Mouse (Mus musculus) inflammation-experienced regulatory T-cells, adult 6 months (primary cell): ENCODE data around the gene Slc25a19. TPM values are rescaled to one million over a fixed set of nuclear protein-coding genes. Genes with fewer than 3 reads are reported as not detected.

Source experiments
- ATAC-seq: one replicate; pipeline ENCODE4 v1.8.0; 2017
- polyA plus RNA-seq, 3 experiments: library from polyadenylated mRNA; unstranded; fragments of 100-300 nt; shearing (Covaris generic); gene quantifications; one replicate each; pipeline ENCODE4 v1.2.1; 2017

Slc25a19 gene
- polyA plus RNA-seq, 3 experiments from 2014 or later: 69.3 to 87.8 (median 80.1) TPM

- ATAC-seq: peak; percentile 92
These were observed 13.0 kb upstream of the Slc25a19 start for GRCm38 (mm10) chr11:115640978-115641663.

GRCm38 (mm10) chr11:115640311-115640828, 12.3 kb upstream of the Slc25a19 start:
- ATAC-seq: no peak

- ATAC-seq: no peak
These were observed 11.4 kb upstream of the Slc25a19 start for GRCm38 (mm10) chr11:115639540-115639939.

GRCm38 (mm10) chr11:115638498-115639409, 10.7 kb upstream of the Slc25a19 start:
- no peak for ATAC-seq

DNA sequence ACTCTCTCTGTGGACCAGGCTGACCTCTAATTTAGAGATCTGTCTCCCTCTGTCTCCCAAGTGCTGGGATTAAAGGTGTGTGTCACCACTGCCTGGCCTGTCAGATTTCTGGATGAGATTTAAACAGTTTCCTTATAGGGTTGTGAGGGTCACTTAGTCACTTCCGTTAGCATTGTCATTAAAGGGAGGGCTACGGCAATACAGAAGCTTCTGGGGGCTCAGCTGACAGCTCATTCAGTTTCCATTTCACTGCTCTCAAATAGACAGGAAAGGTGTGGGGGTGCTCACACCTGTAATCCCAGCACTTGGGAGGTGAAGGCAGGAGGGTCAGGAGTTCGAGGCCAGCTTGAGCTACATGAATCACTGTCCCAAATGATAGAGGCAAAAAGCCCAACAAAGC, 8.9 kb upstream of the Slc25a19 start:
- ATAC-seq: no peak

DNA sequence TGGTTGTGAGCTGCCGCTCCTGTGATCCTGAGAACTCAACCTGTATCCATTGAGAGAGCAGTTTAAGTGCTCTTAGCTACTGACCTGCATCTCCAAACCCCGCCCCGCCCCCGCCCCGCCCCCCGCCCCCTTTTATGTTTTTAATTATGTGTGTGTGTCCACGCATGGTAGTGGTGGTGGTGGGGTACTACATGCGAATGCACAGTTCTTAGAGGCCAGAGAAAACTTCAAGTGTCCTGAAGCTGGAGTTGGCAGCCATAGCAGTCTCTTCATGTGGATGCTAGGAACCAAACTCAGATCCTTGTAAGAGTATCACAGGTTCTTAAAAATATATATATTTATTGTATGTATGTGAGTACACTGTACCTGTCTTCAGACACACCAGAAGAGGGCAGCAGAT, 7.4 kb upstream of the Slc25a19 start:
- no peak for ATAC-seq

GRCm38 (mm10) chr11:115635041-115635440, 6.9 kb upstream of the Slc25a19 start:
- ATAC-seq: no peak

DNA sequence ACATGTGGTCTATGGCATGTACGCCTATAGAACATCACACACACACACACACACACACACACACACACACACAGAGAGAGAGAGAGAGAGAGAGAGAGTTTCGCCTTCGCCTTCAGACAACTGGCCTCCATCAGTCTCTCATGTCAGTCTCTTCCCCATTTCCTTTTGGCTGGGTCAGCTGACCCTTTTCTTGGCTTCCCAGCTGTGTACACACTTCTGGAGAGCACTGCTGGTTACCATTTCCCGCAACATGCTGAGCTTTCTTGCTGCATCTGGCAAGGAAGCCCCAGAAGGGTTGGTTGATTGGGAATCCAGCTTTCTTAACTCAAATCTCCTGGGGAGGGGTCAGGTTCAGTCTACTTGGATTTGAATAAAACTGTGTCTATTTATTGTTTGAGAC, 6.0 kb upstream of the Slc25a19 start:
- no peak for ATAC-seq

DNA sequence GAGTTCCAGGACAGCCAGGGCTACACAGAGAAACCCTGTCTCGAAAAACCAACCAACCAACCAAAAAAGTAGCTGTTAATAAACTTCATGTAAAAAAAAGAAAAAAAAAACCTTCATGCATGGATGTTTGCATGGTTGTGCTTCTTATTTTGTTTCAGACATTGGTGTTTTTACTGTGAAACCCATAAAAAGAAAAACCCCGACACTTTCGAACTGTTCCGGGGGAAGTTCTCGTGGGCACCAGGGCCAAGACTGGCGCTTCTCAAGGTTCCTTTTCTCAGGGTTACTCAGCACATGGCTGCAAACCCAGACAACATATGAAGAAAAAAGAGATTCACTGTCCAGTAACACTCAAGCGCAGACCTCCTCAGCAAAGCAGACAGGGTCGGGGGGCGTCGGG, 4.8 kb upstream of the Slc25a19 start:
- no peak for ATAC-seq

GRCm38 (mm10) chr11:115632247-115632646, 4.2 kb upstream of the Slc25a19 start:
- ATAC-seq: no peak

GRCm38 (mm10) chr11:115631505-115631890, 3.4 kb upstream of the Slc25a19 start:
- ATAC-seq: no peak

DNA sequence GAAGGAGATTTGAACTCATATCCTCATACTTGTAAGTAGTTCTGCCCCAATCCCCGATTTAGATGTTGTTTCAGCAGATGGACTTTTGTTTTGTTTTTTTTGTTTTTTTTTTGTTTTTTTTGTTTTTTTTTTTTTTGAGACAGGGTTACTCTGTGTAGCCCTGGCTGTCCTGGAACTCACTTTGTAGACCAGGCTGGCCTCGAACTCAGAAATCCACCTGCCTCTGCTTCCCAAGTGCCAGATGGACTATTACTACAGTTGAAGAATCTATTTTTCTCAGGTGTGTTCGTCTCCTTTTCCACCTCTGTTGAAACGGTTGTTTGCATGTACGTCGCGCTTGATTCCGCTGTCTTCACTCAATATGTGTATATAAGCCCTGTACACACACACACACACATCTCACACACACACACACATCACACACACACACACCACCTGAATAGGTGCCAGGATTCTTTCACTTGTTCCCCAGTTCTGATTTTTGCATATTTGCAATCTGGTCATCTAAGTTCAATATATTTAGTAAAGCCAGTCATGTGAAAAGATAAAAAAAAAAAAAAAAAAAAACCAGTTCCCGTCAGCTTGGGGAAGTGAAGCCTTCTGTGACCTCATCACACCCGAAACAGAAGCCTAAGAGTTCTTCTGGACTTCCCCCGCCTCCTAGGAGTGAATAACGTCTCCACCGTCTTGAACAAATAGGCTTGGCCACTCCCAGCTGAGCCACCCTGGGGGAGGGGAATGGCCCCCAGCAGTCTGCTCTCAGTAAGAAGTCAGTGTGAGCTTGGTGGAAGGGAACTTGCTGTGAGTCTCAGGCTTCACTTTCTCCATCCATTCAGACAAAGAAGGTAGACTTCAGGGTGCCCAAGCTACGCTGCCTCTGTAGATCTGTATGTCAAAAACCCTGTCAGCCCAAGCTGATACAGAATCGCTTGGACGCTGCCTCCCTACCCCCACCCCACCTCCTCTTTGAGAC, 2.7 kb upstream of the Slc25a19 start:
- peak; percentile 65 for ATAC-seq

DNA sequence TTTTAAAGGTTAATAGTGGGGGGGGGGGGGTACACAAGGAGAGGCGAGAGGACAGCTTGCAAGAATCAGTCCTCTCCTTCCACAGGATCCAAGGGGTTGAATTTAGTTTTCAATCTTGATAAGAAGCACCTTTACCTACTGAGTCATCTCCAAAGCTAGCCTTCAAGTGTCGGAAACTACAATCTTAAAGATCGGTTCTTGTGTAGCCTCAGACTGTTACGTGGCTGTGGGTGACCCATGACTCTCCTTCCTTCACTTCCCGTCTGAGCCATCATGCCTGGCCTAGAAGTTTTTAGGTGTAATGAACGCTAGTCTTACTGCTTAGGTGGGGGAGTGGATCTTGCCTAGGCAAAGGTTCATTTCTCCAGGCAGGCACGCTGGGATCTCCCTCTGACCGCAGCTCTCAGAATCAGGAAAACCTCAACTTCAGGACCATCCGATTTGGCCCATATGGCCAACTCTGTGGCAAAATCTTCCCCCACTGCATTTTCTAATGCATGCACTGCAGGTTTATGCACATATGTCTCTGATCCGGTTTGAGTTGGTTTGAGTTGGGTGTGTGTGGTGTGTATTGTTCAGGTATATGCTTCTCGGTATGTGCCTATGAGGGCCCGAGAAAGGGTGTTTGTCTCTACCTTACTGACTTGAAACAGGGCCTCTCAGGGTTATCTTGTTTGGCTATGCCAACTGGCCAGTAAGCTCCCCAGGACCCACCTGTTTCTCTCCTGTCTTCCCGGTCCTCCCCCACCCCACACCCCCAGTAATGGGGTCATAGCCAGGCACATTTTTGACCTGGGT, 1.8 kb upstream of the Slc25a19 start:
- no peak for ATAC-seq

DNA sequence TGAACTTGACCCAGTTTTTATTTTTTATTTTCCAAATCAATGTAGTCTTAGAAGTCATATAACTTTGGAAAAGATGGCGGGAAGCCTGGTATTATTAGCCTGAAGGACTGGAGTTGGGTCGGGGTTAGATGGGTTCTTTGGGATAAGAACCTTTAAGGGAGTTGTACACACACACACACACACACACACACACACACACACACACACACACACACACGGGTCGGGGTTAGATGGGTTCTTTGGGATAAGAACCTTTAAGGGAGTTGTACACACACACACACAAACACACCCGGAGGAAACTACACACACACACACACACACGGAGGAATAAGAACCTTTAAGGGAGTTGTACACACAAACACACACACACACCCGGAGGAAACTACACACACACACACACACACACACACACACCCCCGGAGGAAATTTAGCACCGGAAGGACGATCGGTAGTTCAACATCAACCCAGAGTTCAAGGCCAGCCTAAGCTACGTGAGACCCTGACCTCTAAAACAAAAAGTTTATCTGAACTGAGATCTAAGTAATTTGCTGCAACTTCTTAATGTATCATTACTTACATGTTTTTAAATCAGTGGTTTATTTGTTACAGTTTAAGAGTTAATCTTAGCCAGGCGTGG, 488 bp upstream of the Slc25a19 start:
- ATAC-seq: no peak

DNA sequence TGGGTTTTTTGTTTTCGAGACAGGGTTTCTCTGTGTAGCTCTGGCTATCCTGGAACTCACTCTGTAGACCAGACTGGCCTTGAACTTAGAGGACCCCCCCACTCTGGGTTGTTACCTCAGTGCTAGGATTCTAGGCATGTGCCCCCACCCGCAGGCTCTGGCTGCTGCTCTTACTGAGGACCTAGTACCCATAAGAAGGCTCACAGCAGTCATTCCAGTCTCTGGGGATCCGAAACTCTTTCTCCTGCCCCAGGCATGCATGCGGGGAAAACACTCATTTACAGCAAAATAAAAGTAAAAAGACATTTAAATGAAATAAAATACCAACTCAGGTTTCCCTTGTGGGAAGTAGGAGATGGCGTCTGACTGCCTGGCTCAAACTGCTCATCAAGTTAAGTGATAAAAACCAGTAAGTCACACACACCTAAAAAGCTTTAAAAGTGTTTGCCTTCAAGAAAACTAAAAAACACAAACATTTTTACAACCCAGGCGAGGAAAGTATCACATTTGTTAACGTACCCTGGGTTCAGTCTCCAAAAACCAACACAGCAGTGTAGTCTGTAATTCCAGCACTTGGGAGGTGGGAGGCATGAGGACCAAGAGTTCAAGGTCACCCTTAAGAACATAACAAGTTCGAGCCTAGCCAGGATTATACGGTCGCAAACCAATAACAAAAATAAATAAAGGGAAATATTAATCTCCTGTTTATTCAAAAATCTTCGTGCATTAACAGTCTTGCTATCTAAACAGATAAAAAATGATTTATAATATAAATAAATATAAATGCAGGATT, 1.1 kb downstream of the Slc25a19 start:
- no peak for ATAC-seq

DNA sequence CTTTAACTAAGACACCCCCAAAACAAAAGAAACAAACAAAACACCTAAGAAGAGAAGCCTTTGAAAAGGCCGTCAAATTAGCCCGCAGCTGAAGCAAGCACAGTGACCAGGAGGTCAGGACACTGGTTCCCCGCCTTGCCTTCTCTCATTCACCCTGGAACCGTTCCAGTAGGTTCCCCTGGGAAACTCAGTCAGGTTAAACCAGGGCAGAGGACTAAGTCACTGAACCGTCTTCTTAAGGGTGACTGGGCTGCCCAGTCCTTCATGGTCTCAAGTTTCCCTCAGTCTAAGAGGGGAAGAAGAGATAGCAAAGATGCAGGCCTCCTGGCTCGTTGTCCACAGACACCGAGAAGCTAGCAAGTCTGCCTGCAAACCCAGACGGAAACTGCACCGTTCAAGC, 2.2 kb downstream of the Slc25a19 start:
- no peak for ATAC-seq

- no peak for ATAC-seq
These were observed 4.5 kb downstream of the Slc25a19 start for GRCm38 (mm10) chr11:115623487-115624070.

DNA sequence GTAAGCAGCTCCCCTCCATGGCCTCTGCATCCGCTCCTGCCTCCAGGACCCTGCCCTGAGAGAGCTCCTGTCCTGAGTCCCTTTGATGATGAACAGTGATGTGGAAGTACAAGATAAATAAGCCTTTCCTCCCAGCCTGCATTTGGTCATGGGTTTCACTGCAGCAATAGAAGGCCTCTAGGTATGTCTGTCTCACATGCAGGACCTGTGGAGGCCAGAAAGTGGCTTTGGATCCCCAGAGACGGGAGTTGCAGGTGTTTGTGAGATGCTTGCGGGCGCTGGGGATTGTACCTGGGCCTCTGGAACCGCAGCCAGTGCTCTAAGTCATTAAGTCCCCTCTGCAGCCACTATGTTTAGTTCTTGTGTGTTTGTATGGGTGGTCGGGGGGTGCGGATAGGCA, 8.1 kb downstream of the Slc25a19 start:
- ATAC-seq: no peak

GRCm38 (mm10) chr11:115618732-115619516, 9.2 kb downstream of the Slc25a19 start:
- ATAC-seq: no peak
